8 mouse cellular contexts compared by ENCODE assay signal in genomic region chr8:90828987-90829740, GRCm38 (mm10). TPM values are rescaled to one million over a fixed set of nuclear protein-coding genes. Genes with fewer than 3 reads are reported as not detected.
DNase-seq lines count a peak whose midpoint lies in the region; ATAC-seq and TF ChIP-seq lines count a peak whose summit lies in the region.

No protein-coding gene starts in this region.

- H3K9me3 ChIP-seq in ES-E14 (ENCODE audit: control insufficient read depth, insufficient read depth, low read depth, low read length): no peaks in the 10 kb centered on the region
- H3K9me3 ChIP-seq in liver, embryonic 16.5 days (replicated peaks; ENCODE audit: control insufficient read depth, low read length): no peaks in the 10 kb centered on the region
- no peaks in the 10 kb centered on the region for H3K9me3 ChIP-seq in stomach, embryonic 16.5 days (replicated peaks; ENCODE audit: control insufficient read depth, low read length)

- H3K4me1 ChIP-seq in ES-E14 (ENCODE audit: control insufficient read depth in 2 of 2, insufficient read depth in 2 of 2, low read length in 2 of 2, poor library complexity in 1 of 2): peaks cover 3 to 17% of the 10 kb centered on the region in 2 experiments; a peak in 2 of 4 replicates
- peaks cover 1% of the 10 kb centered on the region; the same call in 1 of the 2 replicates for H3K4me1 ChIP-seq in cortical plate, adult 2 months (ENCODE audit: control insufficient read depth, insufficient read depth, low read length)
- H3K4me1 ChIP-seq in liver, embryonic 16.5 days (ENCODE audit: control insufficient read depth, low read depth, low read length): peaks cover 11% of the 10 kb centered on the region
- H3K4me1 ChIP-seq in stomach, embryonic 16.5 days (ENCODE audit: control insufficient read depth, insufficient read depth, low read length): peaks cover 18% of the 10 kb centered on the region

- H3K36me3 ChIP-seq in ES-E14 (ENCODE audit: control insufficient read depth, insufficient read depth, low read length, poor library complexity, severe bottlenecking): peaks cover 3% of the 10 kb centered on the region; the same call in 1 of the 2 replicates
- H3K36me3 ChIP-seq in liver, embryonic 16.5 days (ENCODE audit: control insufficient read depth, insufficient read depth): no peaks in the 10 kb centered on the region
- no peaks in the 10 kb centered on the region for H3K36me3 ChIP-seq in stomach, embryonic 16.5 days (ENCODE audit: control insufficient read depth, insufficient read depth, low read length)

- WGBS in liver, embryonic 16.5 days (ENCODE audit: insufficient replicate concordance): 10% methylated on average over 11 of the region's 11 CpGs
- 4% methylated on average over 11 of the region's 11 CpGs for WGBS in stomach, embryonic 16.5 days

- in situ Hi-C loops in ES-E14 (cut with MboI; ENCODE audit: low sequenced_read_pairs in 2 of 2, unreplicated experiment in 2 of 2): no loop called here

- no peak for TF ChIP-seq POLR2A in cortical plate, adult 2 months (IDR thresholded peaks at IDR 0.05; ENCODE audit: extremely low read depth, insufficient read depth, low read length)

- peak overlapping the region; percentile 85 for H3K27ac ChIP-seq in ES-E14 (ENCODE audit: insufficient read depth, low read depth, low read length, poor library complexity, severe bottlenecking)
- peak overlapping the region; percentile 74 for H3K27ac ChIP-seq in cortical plate, adult 2 months (ENCODE audit: insufficient read depth, low read length)
- H3K27ac ChIP-seq in liver, embryonic 16.5 days (ENCODE audit: low read length): no peak overlapping the region
- H3K27ac ChIP-seq in stomach, embryonic 16.5 days (ENCODE audit: low read length): peak overlapping the region; percentile 87

- ATAC-seq in hematopoietic stem cell, adult 5-6 weeks (replicated peaks in 1 of 2; ENCODE audit: insufficient read depth in 1 of 2, low FRiP score in 2 of 2, low TSS enrichment in 1 of 2, low read depth in 1 of 2, poor library complexity in 2 of 2, severe bottlenecking in 2 of 2): peak; percentile 15 to 32; a peak in 2 of 4 replicates
- peak; percentile 25 for ATAC-seq in liver, embryonic 16.5 days (ENCODE audit: low read depth)
- peak; percentile 71 for ATAC-seq in stomach, embryonic 16.5 days (ENCODE audit: insufficient read depth, low FRiP score)

- TF ChIP-seq CTCF in cortical plate, adult 2 months (IDR thresholded peaks at IDR 0.05; ENCODE audit: extremely low read depth, insufficient read depth, low read length): no peak

- H3K4me2 ChIP-seq in liver, embryonic 16.5 days (ENCODE audit: low read depth, low read length): peak overlapping the region; percentile 60
- peak overlapping the region; percentile 87 for H3K4me2 ChIP-seq in stomach, embryonic 16.5 days (ENCODE audit: low read depth, low read length)

- H3K27me3 ChIP-seq in liver, embryonic 16.5 days (ENCODE audit: control insufficient read depth, insufficient read depth, low read depth, low read length): no peaks in the 10 kb centered on the region
- no peaks in the 10 kb centered on the region for H3K27me3 ChIP-seq in stomach, embryonic 16.5 days (ENCODE audit: control insufficient read depth, insufficient read depth, low read length)

- peak overlapping the region; percentile 75 for H3K9ac ChIP-seq in ES-E14 (ENCODE audit: insufficient read depth, low read depth, low read length, poor library complexity, severe bottlenecking)
- peak overlapping the region; percentile 23 for H3K9ac ChIP-seq in liver, embryonic 16.5 days (ENCODE audit: low read depth, low read length)
- peak overlapping the region; percentile 83 for H3K9ac ChIP-seq in stomach, embryonic 16.5 days (ENCODE audit: low read length)

- peak; percentile 18 for DNase-seq in layer of hippocampus, adult 11-12 months (ENCODE audit: low spot score)
- DNase-seq in layer of hippocampus, postnatal 25 days (ENCODE audit: extremely low spot score in 1 of 2, low spot score in 1 of 2): no peak
- no peak for DNase-seq in ES-E14 (ENCODE audit: low read depth, low spot score)
- no peak for DNase-seq in spleen, adult 12 weeks (ENCODE audit: low spot score)

- H3K4me3 ChIP-seq in ES-E14 (ENCODE audit: insufficient read depth in 1 of 2, low read depth in 1 of 2, low read length in 2 of 2, poor library complexity in 1 of 2, severe bottlenecking in 1 of 2): peak overlapping the region; percentile 78
- H3K4me3 ChIP-seq in cortical plate, adult 2 months (ENCODE audit: insufficient read depth, low read length): peak overlapping the region; percentile 78
- H3K4me3 ChIP-seq in liver, embryonic 16.5 days (ENCODE audit: low read depth, low read length): peak overlapping the region; percentile 61
- H3K4me3 ChIP-seq in stomach, embryonic 16.5 days (replicated peaks; ENCODE audit: low read length): peak overlapping the region; percentile 60

TF ChIP-seq in ES-E14, 5 proteins besides CTCF, POLR2A, EP300 and RAD21:
- TF ChIP-seq HCFC1 (IDR thresholded peaks at IDR 0.05; ENCODE audit: borderline replicate concordance, insufficient read depth, low read length): no peak
- no peak for TF ChIP-seq MAFK (IDR thresholded peaks at IDR 0.05; ENCODE audit: insufficient read depth, low read depth, low read length)
- TF ChIP-seq ZNF384 (IDR thresholded peaks at IDR 0.05; ENCODE audit: low read depth, low read length): no peak
- no peak for TF ChIP-seq CHD2 (IDR thresholded peaks at IDR 0.05; ENCODE audit: low read depth, low read length)
- no peak for TF ChIP-seq ZC3H11A (IDR thresholded peaks at IDR 0.05; ENCODE audit: borderline replicate concordance, low read depth, low read length)

RNA-seq across cellular contexts. Expression of gene Chd9, which starts 1.0 kb away (rescaled TPM):
- total RNA-seq in layer of hippocampus, postnatal 25 days (2021): 100 to 1,000 TPM; 236 to 287 TPM
- 32.4 and 41.6 TPM in 2 replicates for total RNA-seq in ES-E14 (2012; rRNA removed)
- polyA plus RNA-seq in cortical plate, adult 2 months (2012; rRNA removed): 291 and 305 TPM in 2 replicates
- 82.6 and 103 TPM in 2 replicates for total RNA-seq in hematopoietic stem cell, adult 5-6 weeks (2017)
- polyA plus RNA-seq in liver, embryonic 16.5 days (2015; fragmentation: Nextera tagmentation; extraction: Ambion mirVana): 14.6 and 18.5 TPM in 2 replicates
- polyA plus RNA-seq in stomach, embryonic 16.5 days (2015; fragmentation: Nextera tagmentation; extraction: Ambion mirVana): 239 and 288 TPM in 2 replicates

RNA-seq across cellular contexts. Expression of gene Gm19935, which starts 12.0 kb away (rescaled TPM):
- 1 to 10 TPM; 1.9 to 2.0 TPM for total RNA-seq in layer of hippocampus, postnatal 25 days (2021)
- 0.32 and 0.49 TPM in 2 replicates for total RNA-seq in ES-E14 (2012; rRNA removed)
- 2.3 and 4.1 TPM in 2 replicates for polyA plus RNA-seq in cortical plate, adult 2 months (2012; rRNA removed)
- total RNA-seq in hematopoietic stem cell, adult 5-6 weeks (2017): not detected in 2 replicates
- not detected in 2 replicates for polyA plus RNA-seq in liver, embryonic 16.5 days (2015; fragmentation: Nextera tagmentation; extraction: Ambion mirVana)
- polyA plus RNA-seq in stomach, embryonic 16.5 days (2015; fragmentation: Nextera tagmentation; extraction: Ambion mirVana): 0.18 and 0.31 TPM in 2 replicates

Comparison
In these comparisons a context has a peak if more than half of its experiments do, and no peak if none do; other contexts are left out.
1. H3K9ac ChIP-seq: peak in every context shown above with its lines; median percentile 83 in stomach, embryonic 16.5 days; 75 in ES-E14; 23 in liver, embryonic 16.5 days.